Mouse (Mus musculus): Measurements from ENCODE around the gene Actb. TPM values are rescaled to one million over a fixed set of nuclear protein-coding genes. Genes with fewer than 3 reads are reported as not detected.

Gene Actb
- polyA plus RNA-seq, 1 experiment: 3,823 TPM

DNA sequence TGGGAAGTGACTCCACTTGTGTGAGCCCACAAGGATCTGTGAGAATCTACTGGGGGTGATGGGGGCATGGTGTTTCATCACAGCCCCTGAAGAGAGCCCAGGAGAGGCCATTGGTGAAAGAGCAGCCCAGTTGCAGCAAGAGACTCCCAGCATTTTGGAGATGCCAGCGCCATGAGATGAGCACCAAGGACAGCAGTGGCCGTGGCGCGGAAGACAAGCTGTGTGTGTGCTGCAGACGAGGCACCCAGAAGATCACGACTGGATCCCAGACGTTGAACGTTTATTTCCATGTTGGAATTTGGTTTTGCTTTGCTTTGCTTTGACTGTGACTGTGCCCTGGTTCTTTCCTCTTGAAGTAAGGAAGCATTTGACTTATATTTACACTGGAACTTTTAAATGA, 10.8 kb upstream of the Actb start:
- Histone ChIP-seq H3K4me1 (ENCODE audit: control insufficient read depth, insufficient read depth, low read length) (peaks cover 7% of the 10 kb centered on the region), H3K27me3 (ENCODE audit: control insufficient read depth, insufficient read depth, low read length, poor library complexity, severe bottlenecking) (no peaks in the 10 kb centered on the region), H3K9me3 (replicated peaks; ENCODE audit: control insufficient read depth, insufficient read depth, low read length, poor library complexity, severe bottlenecking) (no peaks in the 10 kb centered on the region), H3K4me3 (ENCODE audit: low read depth, low read length) (no peak overlapping the region), H3K9ac (ENCODE audit: low read depth, poor library complexity, severe bottlenecking) (no peak overlapping the region), H3K36me3 (ENCODE audit: control insufficient read depth, insufficient read depth, low read length, poor library complexity, severe bottlenecking) (no peaks in the 10 kb centered on the region), H3K27ac (ENCODE audit: insufficient read depth, low read length) (no peak overlapping the region)
- TF ChIP-seq POLR2A (IDR thresholded peaks at IDR 0.05; ENCODE audit: insufficient read depth, low read length) (no peak), EP300 (IDR thresholded peaks at IDR 0.05; ENCODE audit: insufficient read depth, low read depth, low read length) (no peak), CTCF (IDR thresholded peaks at IDR 0.05; ENCODE audit: low read depth, low read length) (no peak)

DNA sequence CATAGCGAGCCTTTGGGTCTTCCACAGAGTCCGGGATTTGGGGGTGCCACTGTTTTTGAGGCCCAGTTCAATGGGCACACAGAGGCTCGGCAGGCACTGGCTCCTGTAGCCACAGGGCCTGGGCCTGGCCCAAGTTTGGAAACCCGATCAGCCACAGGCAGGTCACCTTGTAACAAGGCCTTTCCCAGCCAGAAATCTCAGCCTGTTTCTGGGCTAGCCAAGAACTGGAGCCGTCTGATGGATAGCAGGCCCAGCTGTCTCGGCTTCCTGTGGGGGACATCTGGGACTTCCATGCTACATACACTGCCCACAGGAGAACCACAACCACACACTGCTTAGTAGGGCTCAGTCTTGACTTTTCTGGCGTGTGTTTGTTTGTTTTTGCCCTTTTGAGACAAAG, 10.0 kb upstream of the Actb start:
- H3K4me3 ChIP-seq (ENCODE audit: low read depth, low read length): no peak overlapping the region
- H3K9ac ChIP-seq (ENCODE audit: low read depth, poor library complexity, severe bottlenecking): no peak overlapping the region
- no peaks in the 10 kb centered on the region for H3K36me3 ChIP-seq (ENCODE audit: control insufficient read depth, insufficient read depth, low read length, poor library complexity, severe bottlenecking)
- TF ChIP-seq POLR2A (IDR thresholded peaks at IDR 0.05; ENCODE audit: insufficient read depth, low read length) (no peak), EP300 (IDR thresholded peaks at IDR 0.05; ENCODE audit: insufficient read depth, low read depth, low read length) (no peak), CTCF (IDR thresholded peaks at IDR 0.05; ENCODE audit: low read depth, low read length) (no peak)
- H3K27me3 ChIP-seq (ENCODE audit: control insufficient read depth, insufficient read depth, low read length, poor library complexity, severe bottlenecking): no peaks in the 10 kb centered on the region
- peaks cover 8% of the 10 kb centered on the region for H3K4me1 ChIP-seq (ENCODE audit: control insufficient read depth, insufficient read depth, low read length)
- H3K27ac ChIP-seq (ENCODE audit: insufficient read depth, low read length): no peak overlapping the region
- H3K9me3 ChIP-seq (replicated peaks; ENCODE audit: control insufficient read depth, insufficient read depth, low read length, poor library complexity, severe bottlenecking): no peaks in the 10 kb centered on the region

- Histone ChIP-seq H3K27me3 (ENCODE audit: control insufficient read depth, insufficient read depth, low read length, poor library complexity, severe bottlenecking) (no peaks in the 10 kb centered on the region), H3K36me3 (ENCODE audit: control insufficient read depth, insufficient read depth, low read length, poor library complexity, severe bottlenecking) (no peaks in the 10 kb centered on the region), H3K4me3 (ENCODE audit: low read depth, low read length) (no peak overlapping the region), H3K9me3 (replicated peaks; ENCODE audit: control insufficient read depth, insufficient read depth, low read length, poor library complexity, severe bottlenecking) (no peaks in the 10 kb centered on the region), H3K27ac (ENCODE audit: insufficient read depth, low read length) (peak overlapping the region; percentile 3; the same call in 1 of the 2 replicates), H3K9ac (ENCODE audit: low read depth, poor library complexity, severe bottlenecking) (no peak overlapping the region), H3K4me1 (ENCODE audit: control insufficient read depth, insufficient read depth, low read length) (peaks cover 7% of the 10 kb centered on the region)
- no peak for TF ChIP-seq CTCF (IDR thresholded peaks at IDR 0.05; ENCODE audit: low read depth, low read length)
- no peak for TF ChIP-seq POLR2A (IDR thresholded peaks at IDR 0.05; ENCODE audit: insufficient read depth, low read length)
- no peak for TF ChIP-seq EP300 (IDR thresholded peaks at IDR 0.05; ENCODE audit: insufficient read depth, low read depth, low read length)
Measured at GRCm38 (mm10) chr5:142915231-142915630, 8.7 kb upstream of the Actb start.

DNA sequence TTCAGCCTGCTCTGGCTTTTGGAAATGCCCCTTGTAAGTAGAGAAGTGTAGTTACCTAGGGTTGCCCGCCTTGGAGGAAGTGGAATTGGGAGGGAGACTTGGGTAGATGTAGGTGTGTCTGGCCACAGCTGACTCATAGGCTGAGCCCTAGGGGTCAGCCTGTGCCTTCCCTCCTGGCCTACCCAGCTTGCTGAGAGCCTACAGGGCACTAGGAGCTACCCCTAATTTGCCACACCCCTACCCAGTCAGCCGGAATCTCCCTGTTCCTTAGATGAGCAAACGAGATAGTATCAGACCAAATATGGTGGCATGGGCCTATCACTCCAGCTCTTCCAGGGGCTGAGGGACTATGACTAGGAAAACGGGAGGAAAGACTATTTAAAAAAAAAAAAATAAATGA, 6.2 kb upstream of the Actb start:
- H3K4me3 ChIP-seq (ENCODE audit: low read depth, low read length): no peak overlapping the region
- H3K27me3 ChIP-seq (ENCODE audit: control insufficient read depth, insufficient read depth, low read length, poor library complexity, severe bottlenecking): no peaks in the 10 kb centered on the region
- peaks cover 10% of the 10 kb centered on the region for H3K4me1 ChIP-seq (ENCODE audit: control insufficient read depth, insufficient read depth, low read length)
- no peak for TF ChIP-seq EP300 (IDR thresholded peaks at IDR 0.05; ENCODE audit: insufficient read depth, low read depth, low read length)
- H3K9ac ChIP-seq (ENCODE audit: low read depth, poor library complexity, severe bottlenecking): no peak overlapping the region
- H3K9me3 ChIP-seq (replicated peaks; ENCODE audit: control insufficient read depth, insufficient read depth, low read length, poor library complexity, severe bottlenecking): no peaks in the 10 kb centered on the region
- no peaks in the 10 kb centered on the region for H3K36me3 ChIP-seq (ENCODE audit: control insufficient read depth, insufficient read depth, low read length, poor library complexity, severe bottlenecking)
- H3K27ac ChIP-seq (ENCODE audit: insufficient read depth, low read length): no peak overlapping the region

- H3K9ac ChIP-seq (ENCODE audit: low read depth, poor library complexity, severe bottlenecking): no peak overlapping the region
- peaks cover 11% of the 10 kb centered on the region for H3K4me1 ChIP-seq (ENCODE audit: control insufficient read depth, insufficient read depth, low read length)
- peak overlapping the region; percentile 47; the same call in 1 of the 2 replicates for H3K27ac ChIP-seq (ENCODE audit: insufficient read depth, low read length)
- H3K9me3 ChIP-seq (replicated peaks; ENCODE audit: control insufficient read depth, insufficient read depth, low read length, poor library complexity, severe bottlenecking): no peaks in the 10 kb centered on the region
- TF ChIP-seq EP300 (IDR thresholded peaks at IDR 0.05; ENCODE audit: insufficient read depth, low read depth, low read length): no peak
- no peak for TF ChIP-seq CTCF (IDR thresholded peaks at IDR 0.05; ENCODE audit: low read depth, low read length)
- TF ChIP-seq POLR2A (IDR thresholded peaks at IDR 0.05; ENCODE audit: insufficient read depth, low read length): no peak
- H3K27me3 ChIP-seq (ENCODE audit: control insufficient read depth, insufficient read depth, low read length, poor library complexity, severe bottlenecking): no peaks in the 10 kb centered on the region
- H3K36me3 ChIP-seq (ENCODE audit: control insufficient read depth, insufficient read depth, low read length, poor library complexity, severe bottlenecking): no peaks in the 10 kb centered on the region
- no peak overlapping the region for H3K4me3 ChIP-seq (ENCODE audit: low read depth, low read length)
Measured at GRCm38 (mm10) chr5:142912320-142912719, 5.8 kb upstream of the Actb start.

DNA sequence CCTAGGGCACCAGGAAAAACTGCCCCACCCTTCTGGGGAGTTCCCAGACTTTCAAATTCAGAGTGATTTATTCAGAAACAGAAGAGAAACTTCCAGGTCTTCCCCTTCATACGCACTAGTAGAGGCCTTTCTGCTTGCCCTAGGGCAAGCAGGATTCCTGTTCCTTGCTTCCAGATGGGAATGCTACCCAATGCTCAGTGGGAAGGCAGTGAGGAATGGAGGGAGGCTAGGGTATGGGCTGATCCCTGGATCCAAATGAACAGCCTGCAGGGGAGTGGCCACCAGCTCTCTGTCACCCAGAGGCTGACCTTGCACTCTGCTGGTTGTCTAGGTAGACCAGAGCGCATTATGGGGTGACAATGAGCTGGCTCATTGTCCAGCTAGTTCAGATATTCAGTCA, 5.1 kb upstream of the Actb start:
- Histone ChIP-seq H3K9ac (ENCODE audit: low read depth, poor library complexity, severe bottlenecking) (no peak overlapping the region), H3K27ac (ENCODE audit: insufficient read depth, low read length) (peak overlapping the region; percentile 66), H3K4me1 (ENCODE audit: control insufficient read depth, insufficient read depth, low read length) (peaks cover 11% of the 10 kb centered on the region), H3K4me3 (ENCODE audit: low read depth, low read length) (no peak overlapping the region), H3K27me3 (ENCODE audit: control insufficient read depth, insufficient read depth, low read length, poor library complexity, severe bottlenecking) (no peaks in the 10 kb centered on the region), H3K36me3 (ENCODE audit: control insufficient read depth, insufficient read depth, low read length, poor library complexity, severe bottlenecking) (no peaks in the 10 kb centered on the region), H3K9me3 (replicated peaks; ENCODE audit: control insufficient read depth, insufficient read depth, low read length, poor library complexity, severe bottlenecking) (no peaks in the 10 kb centered on the region)
- no peak for TF ChIP-seq POLR2A (IDR thresholded peaks at IDR 0.05; ENCODE audit: insufficient read depth, low read length)
- 0 out of 2 replicates have a peak, but pooled peaks have one; percentile 53 for TF ChIP-seq EP300 (IDR thresholded peaks at IDR 0.05; ENCODE audit: insufficient read depth, low read depth, low read length)
